Mouse (Mus musculus): ENCODE measurements around the gene Sclt1. TPM values are rescaled to one million over a fixed set of nuclear protein-coding genes. Genes with fewer than 3 reads are reported as not detected.
A peak's percentile ranks its signal among the peaks of the same experiment; 100 is the strongest.

The Sclt1 gene
- total RNA-seq, 2 experiments from 2014 or later: 12.4 to 14.2 TPM

GRCm38 (mm10) chr3:41609071-41609470, 133.2 kb downstream of the Sclt1 start:
- intact Hi-C loops (cut with DNase I): no loop called here
- no peak for DNase-seq (ENCODE audit: low spot score in 2 of 2)

GRCm38 (mm10) chr3:41607467-41607866, 134.8 kb downstream of the Sclt1 start:
- no peak for DNase-seq (ENCODE audit: low spot score in 2 of 2)
- intact Hi-C loops (cut with DNase I): no loop called here

GRCm38 (mm10) chr3:41607050-41607449, 135.3 kb downstream of the Sclt1 start:
- intact Hi-C loops (cut with DNase I): no loop called here
- DNase-seq (ENCODE audit: low spot score in 2 of 2): no peak

GRCm38 (mm10) chr3:41606330-41606664, 136.0 kb downstream of the Sclt1 start:
- intact Hi-C loops (cut with DNase I): no loop called here
- DNase-seq (ENCODE audit: low spot score in 2 of 2): no peak

DNA sequence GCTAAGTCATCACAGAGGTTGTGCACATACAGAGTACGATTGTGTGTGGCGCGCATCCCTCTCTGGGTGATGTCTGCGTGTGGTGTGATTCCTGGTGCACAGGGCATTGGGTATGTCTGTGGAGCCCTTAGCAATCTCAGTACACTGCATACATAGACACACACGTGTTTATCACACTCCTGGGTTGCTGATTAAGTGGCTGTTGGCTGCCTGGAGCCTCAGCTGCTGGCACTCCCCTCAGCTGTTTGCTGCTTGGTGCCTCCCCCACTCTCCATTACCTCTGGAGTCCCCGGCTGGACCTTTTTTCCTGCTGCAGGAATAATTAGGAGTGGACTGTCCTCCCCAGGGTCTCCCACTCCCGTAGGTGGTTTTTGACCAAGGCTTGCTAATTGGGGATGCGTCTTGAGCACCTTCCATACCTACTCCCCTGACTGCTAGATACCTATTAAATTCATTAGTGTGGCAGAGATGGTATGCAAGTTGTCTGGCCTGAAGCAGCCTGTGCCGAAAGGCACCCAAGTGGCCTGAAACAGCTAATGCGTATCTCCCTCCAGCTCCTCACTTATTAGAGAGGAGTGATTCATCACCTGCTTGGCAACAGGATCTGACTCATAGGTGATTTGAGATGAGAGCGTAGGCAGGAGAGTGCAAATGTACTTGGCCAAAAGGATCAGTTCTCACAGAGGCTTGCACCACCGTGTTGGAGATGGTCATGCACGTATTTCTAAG, 136.5 kb downstream of the Sclt1 start:
- no peak for DNase-seq (ENCODE audit: low spot score in 2 of 2)
- intact Hi-C loops (cut with DNase I): no loop called here

- DNase-seq (ENCODE audit: low spot score in 2 of 2): no peak
- intact Hi-C loops (cut with DNase I): no loop called here
Observed at GRCm38 (mm10) chr3:41604629-41605321, 137.5 kb downstream of the Sclt1 start.

GRCm38 (mm10) chr3:41603470-41604019, 138.8 kb downstream of the Sclt1 start:
- intact Hi-C loops (cut with DNase I): no loop called here
- DNase-seq (ENCODE audit: low spot score in 2 of 2): no peak

GRCm38 (mm10) chr3:41602933-41603332, 139.4 kb downstream of the Sclt1 start:
- DNase-seq (ENCODE audit: low spot score in 2 of 2): no peak
- intact Hi-C loops (cut with DNase I): no loop called here

DNA sequence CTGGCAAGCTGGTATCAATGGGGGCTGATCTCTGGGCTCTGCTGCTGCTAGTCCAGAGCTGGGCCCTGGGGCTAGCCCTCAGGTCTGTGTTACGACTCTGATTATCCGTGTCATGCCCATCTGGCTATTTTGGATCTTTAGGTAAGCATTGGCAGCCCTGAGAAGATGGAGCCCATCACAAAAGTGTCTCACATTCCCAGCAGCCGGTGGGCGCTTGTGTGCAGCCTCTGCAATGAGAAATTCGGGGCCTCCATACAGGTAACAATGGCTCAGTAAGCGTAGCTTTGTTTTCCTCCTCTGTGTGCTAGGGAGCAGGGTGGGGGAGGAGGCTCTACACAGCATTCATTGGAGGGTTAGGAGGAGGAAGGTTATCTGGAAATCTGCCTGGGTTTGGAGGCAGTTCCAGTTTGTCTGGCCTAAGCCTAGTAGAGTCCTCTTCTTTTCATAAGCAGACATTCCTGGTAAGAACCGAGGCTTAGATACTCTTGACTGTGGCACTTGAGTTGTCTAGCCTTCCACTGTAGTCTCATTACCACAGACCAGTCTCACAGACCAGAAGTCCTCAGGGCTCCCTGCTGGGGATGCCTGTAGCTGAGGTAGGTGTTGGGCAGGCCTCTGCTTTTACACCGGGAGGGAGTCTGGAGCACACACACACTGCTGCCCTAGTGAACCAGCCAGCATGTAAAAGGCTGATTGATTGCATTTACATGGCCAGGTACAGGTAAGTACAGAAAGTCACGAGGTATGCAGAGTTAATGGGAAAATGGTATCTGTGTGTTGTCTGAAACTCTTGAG, 140.9 kb downstream of the Sclt1 start:
- no peak for DNase-seq (ENCODE audit: low spot score in 2 of 2)
- intact Hi-C loops (cut with DNase I): no loop called here

GRCm38 (mm10) chr3:41599806-41600589, 142.3 kb downstream of the Sclt1 start:
- peak in 1 of 2 experiments; percentile 47 for DNase-seq (ENCODE audit: low spot score in 2 of 2)
- intact Hi-C loops (cut with DNase I): no loop called here

- no peak for DNase-seq (ENCODE audit: low spot score in 2 of 2)
- intact Hi-C loops (cut with DNase I): no loop called here
Observed at GRCm38 (mm10) chr3:41599226-41599625, 143.1 kb downstream of the Sclt1 start.

DNA sequence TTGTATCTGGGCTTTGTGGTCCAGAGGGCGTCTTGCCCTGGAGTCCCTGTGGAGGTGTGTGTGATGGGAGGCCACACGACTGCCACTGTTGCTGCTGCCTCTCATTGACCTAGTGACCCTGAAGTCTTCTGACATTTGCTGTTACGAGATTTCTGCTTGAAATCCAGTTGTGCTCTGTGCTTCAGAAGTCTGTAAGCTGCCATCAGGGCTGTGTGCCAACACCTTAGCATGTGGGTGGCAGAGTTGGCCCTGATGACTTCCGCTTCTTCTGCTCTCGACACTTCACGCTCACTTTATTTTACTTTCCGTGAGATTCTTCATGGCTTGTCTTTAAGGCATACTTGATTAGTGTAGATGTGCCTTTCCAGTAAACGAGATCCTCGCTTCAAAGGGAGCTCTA, 143.9 kb downstream of the Sclt1 start:
- DNase-seq (ENCODE audit: low spot score in 2 of 2): no peak
- intact Hi-C loops (cut with DNase I): no loop called here

DNA sequence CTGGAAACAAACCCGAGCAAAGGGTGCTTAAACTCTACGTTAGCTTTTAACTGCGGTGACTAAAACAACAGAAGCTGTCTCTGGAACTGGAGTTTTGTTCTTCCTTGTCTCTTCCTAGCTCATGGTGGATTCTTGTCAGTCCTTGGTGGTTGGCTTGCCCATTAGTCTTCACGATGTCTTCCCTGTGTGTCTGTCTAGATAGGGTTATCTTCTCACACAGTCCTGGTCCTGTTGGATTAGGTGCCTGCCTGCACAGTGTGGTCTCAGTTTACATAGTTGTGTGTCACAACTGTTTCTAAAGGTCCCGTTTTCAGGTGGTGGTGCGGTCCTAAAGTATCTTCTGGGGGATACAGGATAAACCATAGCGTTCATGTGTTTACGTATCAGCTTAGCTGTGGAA, 145.3 kb downstream of the Sclt1 start:
- DNase-seq (ENCODE audit: low spot score in 2 of 2): no peak
- intact Hi-C loops (cut with DNase I): no loop called here

DNA sequence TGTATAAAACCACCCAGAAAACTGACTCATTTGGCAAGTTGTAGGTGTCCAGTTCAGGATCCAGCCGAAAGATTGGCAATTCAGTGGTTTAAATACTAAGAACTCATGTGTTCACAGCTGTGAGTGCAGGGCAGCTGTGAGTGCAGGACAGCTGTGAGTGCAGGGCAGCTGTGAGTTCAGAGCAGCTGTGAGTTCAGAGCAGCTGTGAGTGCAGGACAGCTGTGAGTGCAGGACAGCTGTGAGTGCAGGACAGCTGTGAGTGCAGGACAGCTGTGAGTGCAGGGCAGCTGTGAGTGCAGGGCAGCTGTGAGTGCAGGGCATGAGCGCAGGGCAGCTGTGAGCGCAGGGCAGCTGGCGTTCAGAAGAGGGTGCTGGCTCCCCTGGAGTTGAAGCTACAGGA, 147.3 kb downstream of the Sclt1 start:
- DNase-seq (ENCODE audit: low spot score in 2 of 2): no peak
- intact Hi-C loops (cut with DNase I): no loop called here

- no peak for DNase-seq (ENCODE audit: low spot score in 2 of 2)
- intact Hi-C loops (cut with DNase I): no loop called here
Observed at GRCm38 (mm10) chr3:41594097-41594879, 148.0 kb downstream of the Sclt1 start.

DNA sequence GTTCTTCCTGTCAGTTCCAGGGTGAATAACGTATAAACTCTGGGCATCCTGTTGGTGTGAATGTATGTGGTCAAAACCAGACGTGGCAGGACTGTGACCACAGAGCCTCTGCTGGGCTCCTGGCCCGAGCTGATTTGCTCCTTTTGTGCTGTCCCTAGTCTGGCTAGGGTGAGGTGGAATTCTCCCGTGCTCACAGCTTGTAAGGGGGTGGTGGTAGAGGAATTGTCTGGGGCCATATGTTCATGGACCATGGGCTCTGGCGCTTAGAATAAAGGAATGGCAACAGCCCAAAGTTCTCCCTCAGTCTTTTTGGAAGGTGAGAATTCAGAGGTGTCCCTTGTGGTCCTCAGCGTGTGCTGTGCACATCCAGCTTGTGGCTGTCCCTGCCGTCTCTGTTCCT, 149.5 kb downstream of the Sclt1 start:
- DNase-seq (ENCODE audit: low spot score in 2 of 2): no peak
- intact Hi-C loops (cut with DNase I): no loop called here

GRCm38 (mm10) chr3:41591651-41592170, 150.6 kb downstream of the Sclt1 start:
- intact Hi-C loops (cut with DNase I): no loop called here

DNA sequence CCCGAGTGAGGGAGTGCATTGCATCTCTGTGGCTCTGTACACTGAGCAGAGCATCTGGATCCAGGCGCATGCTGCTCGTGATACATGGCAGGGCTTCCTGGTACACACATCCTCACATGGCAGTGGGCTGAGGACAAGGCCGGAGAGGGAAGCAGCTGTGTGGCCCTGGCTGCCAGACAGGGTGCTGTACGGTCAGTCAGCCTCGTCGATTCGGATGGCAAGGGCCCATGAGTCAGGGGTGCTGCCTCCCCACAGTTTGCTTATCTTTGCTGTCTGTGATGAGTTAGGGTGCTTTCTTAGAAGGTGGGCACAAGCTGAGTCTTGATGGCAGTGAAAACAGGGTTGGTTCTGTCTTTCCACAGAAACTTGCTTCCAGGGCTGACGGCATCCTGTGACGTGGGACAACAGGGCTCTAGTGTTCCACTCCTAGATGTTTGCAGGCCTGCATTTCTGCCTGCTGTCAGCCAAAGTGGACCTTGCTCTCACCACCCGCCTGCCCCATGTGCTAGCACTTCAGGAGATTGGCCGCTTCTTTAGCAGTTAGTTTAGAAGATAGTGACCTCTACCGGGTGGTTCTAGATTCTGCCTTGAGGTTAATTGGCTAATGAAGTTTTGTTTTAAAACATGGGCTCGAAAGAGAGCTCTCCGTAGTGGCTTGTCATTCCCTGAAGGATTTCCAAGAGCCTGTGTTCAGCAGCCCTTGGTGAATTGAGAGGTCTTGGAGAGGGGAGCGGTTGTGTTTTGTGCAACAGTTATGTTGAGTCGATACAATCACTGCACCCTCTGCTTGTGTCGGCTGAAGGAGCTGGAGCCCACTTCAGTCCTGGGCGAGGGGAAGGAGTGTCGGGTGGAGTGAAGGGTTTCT, 151.4 kb downstream of the Sclt1 start:
- intact Hi-C loops (cut with DNase I): no loop called here
- DNase-seq (ENCODE audit: low spot score in 2 of 2): no peak

More at GRCm38 (mm10) chr3:41591651-41592170, 150.6 kb downstream of the Sclt1 start:
- DNase-seq (ENCODE audit: low spot score in 2 of 2): no peak
